Mouse (Mus musculus) embryo, embryonic 11 days (tissue): ENCODE measurements at regions not wholly inside any gene's neighbourhood (a gene's known extent, or its start where the extent isn't known, plus 50 kb on each side); places are given as distances from the start of the nearest gene placed in this dataset.

ENCODE experiments used
- DNase-seq: peaks from one replicate; pipeline ENCODE4 v3.0.0-alpha.2; 2015

GRCm38 (mm10) chr3:157842872-157843271 lies 82.0 kb downstream of the Cth start:
- no peak for DNase-seq

- no peak for DNase-seq
Observed at GRCm38 (mm10) chr3:157841164-157841719, 83.6 kb downstream of the Cth start.

GRCm38 (mm10) chr3:157804307-157804706 lies 120.6 kb downstream of the Cth start:
- DNase-seq, result no peak

GRCm38 (mm10) chr3:157803356-157803755 lies 121.5 kb downstream of the Cth start:
- DNase-seq, result no peak

- no peak for DNase-seq
Observed at GRCm38 (mm10) chr3:157787559-157788256, 137.2 kb downstream of the Cth start.

- DNase-seq, result no peak
Observed at GRCm38 (mm10) chr3:157781071-157781470, 143.8 kb downstream of the Cth start.

GRCm38 (mm10) chr3:157777779-157778178 lies 147.1 kb downstream of the Cth start:
- DNase-seq, result no peak

GRCm38 (mm10) chr3:157763487-157764199 lies 161.2 kb downstream of the Cth start:
- no peak for DNase-seq

GRCm38 (mm10) chr3:157759856-157760255 lies 165.0 kb downstream of the Cth start:
- DNase-seq, result no peak

GRCm38 (mm10) chr3:157754826-157755225 lies 170.1 kb downstream of the Cth start:
- DNase-seq, result no peak

GRCm38 (mm10) chr3:157750266-157750665 lies 174.6 kb downstream of the Cth start:
- no peak for DNase-seq

- no peak for DNase-seq
Observed at GRCm38 (mm10) chr3:157748395-157749037, 176.4 kb downstream of the Cth start.

GRCm38 (mm10) chr3:157743000-157743399 lies 176.3 kb downstream of the Ptger3 start:
- DNase-seq, result no peak

- DNase-seq, result no peak
Observed at GRCm38 (mm10) chr3:157739628-157740294, 173.1 kb downstream of the Ptger3 start.

GRCm38 (mm10) chr3:157732136-157732940 lies 165.6 kb downstream of the Ptger3 start:
- DNase-seq, result no peak

GRCm38 (mm10) chr3:157729711-157730367 lies 163.1 kb downstream of the Ptger3 start:
- DNase-seq, result no peak

GRCm38 (mm10) chr3:157724542-157724941 lies 157.8 kb downstream of the Ptger3 start:
- no peak for DNase-seq

GRCm38 (mm10) chr3:157723184-157723583 lies 156.5 kb downstream of the Ptger3 start:
- DNase-seq, result no peak

GRCm38 (mm10) chr3:157717313-157717921 lies 150.7 kb downstream of the Ptger3 start:
- DNase-seq, result peak; percentile 82

GRCm38 (mm10) chr3:157714023-157714422 lies 147.3 kb downstream of the Ptger3 start:
- DNase-seq, result no peak

GRCm38 (mm10) chr3:157710790-157711381 lies 144.2 kb downstream of the Ptger3 start:
- DNase-seq, result no peak
